Mouse (Mus musculus): ENCODE data around the gene Tradd.

DNA sequence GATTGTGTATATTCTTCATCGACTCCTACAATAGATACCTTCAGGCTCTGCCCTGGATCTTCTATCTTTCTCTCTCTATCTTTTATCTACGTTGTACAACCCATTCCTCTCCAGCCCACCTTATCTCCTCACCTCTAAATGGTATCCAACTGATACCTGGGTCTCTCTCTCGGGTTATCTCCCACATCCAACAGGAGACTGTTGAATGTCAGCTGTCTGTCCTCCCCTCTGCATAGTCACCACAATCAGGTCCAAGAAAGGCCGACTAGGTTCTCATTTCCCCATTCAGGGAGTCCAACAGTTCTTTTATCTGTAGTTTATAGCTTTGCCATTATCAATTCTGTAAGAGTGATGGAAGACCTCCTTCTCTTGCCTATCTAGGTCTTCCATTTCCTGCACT, 17.8 kb upstream of the Tradd start:
- no peak for TF ChIP-seq CTCF (IDR thresholded peaks at IDR 0.05; ENCODE audit: low read depth, low read length)
- TF ChIP-seq POLR2A (IDR thresholded peaks at IDR 0.05; ENCODE audit: borderline replicate concordance, low read depth, low read length) = no peak

Measured in bone marrow macrophage, adult 2 months (primary cell).